Mouse (Mus musculus) liver, embryonic 12.5 days (tissue): ENCODE measurements around the gene Umod. TPM values are rescaled to one million over a fixed set of nuclear protein-coding genes. Genes with fewer than 3 reads are reported as not detected.

Experiments used
- ATAC-seq: fragments of 200-750 bp; cut with Nextera tagmentation; 2 replicates; pipeline ENCODE4 v1.8.0; 2017; ENCODE audit warnings: moderate number of reproducible peaks, mild to moderate bottlenecking, moderate library complexity
- H3K27ac ChIP-seq: fragments of 300-500 bp; sonication (generic); 2 replicates; pipeline ENCODE4 v1.5.1; 2016; ENCODE audit warnings: mild to moderate bottlenecking
- H3K27me3 ChIP-seq: fragments of 300-500 bp; sonication (generic); replicated peaks from 2 replicates; pipeline ENCODE4 v1.6.1; 2016; ENCODE audit warnings: mild to moderate bottlenecking, moderate library complexity
- H3K36me3 ChIP-seq: fragments of 300-500 bp; sonication (generic); 2 replicates; pipeline ENCODE4 v1.6.1; 2016; ENCODE audit warnings: mild to moderate bottlenecking, moderate library complexity
- H3K4me1 ChIP-seq: fragments of 300-500 bp; sonication (generic); 2 replicates; pipeline ENCODE4 v1.6.1; 2016
- H3K4me2 ChIP-seq: fragments of 300-500 bp; sonication (generic); 2 replicates; pipeline ENCODE4 v1.6.1; 2016; ENCODE audit warnings: mild to moderate bottlenecking, moderate library complexity
- H3K4me3 ChIP-seq: fragments of 300-500 bp; sonication (generic); 2 replicates; pipeline ENCODE4 v1.5.1; 2016; ENCODE audit warnings: mild to moderate bottlenecking, moderate library complexity
- H3K9ac ChIP-seq: fragments of 300-500 bp; sonication (generic); 2 replicates; pipeline ENCODE4 v1.6.1; 2016; ENCODE audit warnings: mild to moderate bottlenecking, moderate library complexity
- H3K9me3 ChIP-seq: fragments of 300-500 bp; sonication (generic); replicated peaks from 2 replicates; pipeline ENCODE4 v1.6.1; 2016; ENCODE audit warnings: mild to moderate bottlenecking, moderate library complexity
- WGBS: fragments of 180-500 bp; shearing (Covaris S2); methylation state at CpG from one replicate; pipeline ENCODE4 v1.1.7; 2016; ENCODE audit not compliant: insufficient replicate concordance; 5-methylcytosine and 5-hydroxymethylcytosine counted together
- polyA plus RNA-seq: library from polyadenylated mRNA; unstranded; fragments of >200 nt; fragmentation: Nextera tagmentation; extraction: Ambion mirVana; gene quantifications from 2 replicates; pipeline ENCODE4 v1.2.1, GENCODE M21; 2016

Umod gene
- polyA plus RNA-seq, 1 experiment from 2014 or later: not detected

DNA sequence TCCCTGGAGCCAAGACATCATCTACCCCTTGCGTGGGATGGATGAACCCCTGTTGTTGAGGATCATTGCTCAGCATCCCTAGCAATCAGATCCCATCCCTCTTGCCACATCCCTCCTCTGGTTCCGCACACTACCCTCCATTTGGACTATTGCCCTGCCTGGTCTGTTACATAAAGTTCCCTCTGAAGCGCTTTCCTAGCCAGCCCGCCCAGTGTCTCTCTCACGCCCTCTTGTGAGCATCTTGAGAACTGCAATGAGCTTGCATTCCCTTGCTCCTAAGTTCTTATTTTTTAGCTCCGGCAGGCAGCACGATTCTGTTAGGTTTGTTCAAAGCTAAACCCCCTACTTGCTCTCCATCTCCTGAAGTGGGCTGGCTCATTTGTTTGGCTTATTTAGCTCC lies 34.0 kb upstream of the Umod start:
- no peak for ATAC-seq
- 33% methylated on average over 7 of the region's 7 CpGs for WGBS

DNA sequence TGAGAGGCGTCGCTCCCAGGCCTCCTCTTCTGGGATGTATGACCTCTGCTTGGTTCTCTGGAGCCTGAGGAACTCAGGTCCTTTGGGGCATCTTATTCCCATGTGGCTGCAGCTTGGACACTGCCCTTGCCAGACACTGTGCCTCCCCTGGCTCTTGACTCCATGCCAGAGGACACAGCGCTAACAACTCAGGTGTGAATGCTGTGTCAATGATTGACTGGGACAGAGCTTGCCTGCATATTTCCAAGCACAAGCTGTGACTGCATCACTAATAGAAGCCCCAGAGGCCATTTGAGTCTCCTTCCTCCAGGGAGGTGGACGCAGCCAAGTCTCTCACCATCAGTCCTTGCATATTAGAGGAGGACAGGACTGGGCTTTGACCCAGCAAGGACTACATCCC lies 32.1 kb upstream of the Umod start:
- H3K9ac ChIP-seq: no peak overlapping the region
- H3K4me1 ChIP-seq: no peaks in the 10 kb centered on the region
- H3K36me3 ChIP-seq: no peaks in the 10 kb centered on the region
- H3K4me3 ChIP-seq: no peak overlapping the region
- ATAC-seq: no peak
- no peaks in the 10 kb centered on the region for H3K27me3 ChIP-seq
- H3K9me3 ChIP-seq: no peaks in the 10 kb centered on the region
- no peak overlapping the region for H3K27ac ChIP-seq
- 77% methylated on average over 4 of the region's 4 CpGs for WGBS
- no peak overlapping the region for H3K4me2 ChIP-seq

More for the DNA sequence above, 34.0 kb upstream of the Umod start:
- Histone ChIP-seq H3K4me1 (no peaks in the 10 kb centered on the region), H3K27ac (no peak overlapping the region), H3K36me3 (no peaks in the 10 kb centered on the region), H3K4me2 (no peak overlapping the region), H3K4me3 (no peak overlapping the region), H3K9me3 (no peaks in the 10 kb centered on the region), H3K9ac (no peak overlapping the region), H3K27me3 (no peaks in the 10 kb centered on the region)

DNA sequence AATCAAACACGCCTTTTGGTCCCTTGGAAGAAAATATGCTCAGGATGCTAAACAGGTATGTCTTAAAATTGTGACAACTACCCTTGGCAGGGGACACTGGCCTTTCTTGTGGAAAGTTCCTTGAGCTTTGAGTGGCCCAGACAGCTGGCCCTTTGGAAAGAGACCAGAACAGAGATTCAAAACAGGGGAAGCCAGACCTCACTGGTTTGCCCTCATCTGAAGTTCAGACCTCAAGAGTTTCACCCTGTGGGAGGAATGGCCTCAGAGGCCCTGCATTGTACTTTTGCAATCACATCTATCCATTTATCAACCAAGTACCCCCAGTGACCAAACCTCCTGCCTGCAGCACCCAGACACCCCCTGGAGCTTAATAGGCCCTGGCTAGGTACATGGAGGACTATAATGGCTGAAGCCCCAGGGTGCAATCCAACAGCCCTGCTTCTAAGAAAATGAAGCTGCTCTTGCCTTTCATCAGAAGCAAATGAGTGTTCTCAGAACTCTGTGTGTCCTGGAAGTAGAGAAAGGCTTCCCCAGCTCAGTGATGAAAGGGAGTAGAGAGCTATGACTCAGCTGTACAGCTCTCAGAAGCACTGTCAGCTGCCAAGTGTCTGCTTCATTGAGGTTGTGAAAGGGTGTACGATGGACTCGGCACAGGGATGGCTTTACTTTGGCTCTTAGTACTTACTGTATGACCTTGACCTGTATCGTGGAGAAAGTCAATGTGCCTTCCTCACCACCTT lies 11.1 kb upstream of the Umod start:
- no peaks in the 10 kb centered on the region for H3K36me3 ChIP-seq
- H3K4me1 ChIP-seq: no peaks in the 10 kb centered on the region
- WGBS: 65% methylated on average over 4 of the region's 4 CpGs
- no peak overlapping the region for H3K4me2 ChIP-seq
- H3K27ac ChIP-seq: no peak overlapping the region
- H3K9me3 ChIP-seq: no peaks in the 10 kb centered on the region
- H3K9ac ChIP-seq: no peak overlapping the region
- no peak for ATAC-seq
- no peaks in the 10 kb centered on the region for H3K27me3 ChIP-seq
- no peak overlapping the region for H3K4me3 ChIP-seq

DNA sequence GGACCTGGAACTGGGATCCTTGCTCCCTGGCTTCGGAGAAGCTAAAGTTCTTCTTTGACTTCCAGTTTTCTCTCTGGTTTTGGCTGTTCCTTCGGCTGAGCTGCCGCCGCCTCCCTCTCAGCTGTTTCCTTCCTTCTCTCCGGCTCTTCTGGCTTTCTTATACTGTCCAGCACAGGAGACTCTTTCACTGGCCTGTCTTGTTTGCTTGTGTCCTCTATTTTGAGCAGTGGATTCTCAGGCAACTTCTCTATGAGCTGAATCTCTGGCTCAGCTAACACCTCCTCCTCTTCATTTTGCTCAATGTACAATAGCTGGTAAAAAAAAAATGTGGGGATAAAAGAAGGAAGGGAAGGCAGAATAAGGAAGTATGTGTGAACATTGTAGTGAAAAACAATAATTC lies 7.6 kb upstream of the Umod start:
- H3K27ac ChIP-seq: no peak overlapping the region
- no peak overlapping the region for H3K4me3 ChIP-seq
- WGBS: 56% methylated on average over 5 of the region's 5 CpGs
- H3K36me3 ChIP-seq: no peaks in the 10 kb centered on the region
- no peaks in the 10 kb centered on the region for H3K4me1 ChIP-seq
- no peak for ATAC-seq
- H3K9me3 ChIP-seq: no peaks in the 10 kb centered on the region
- no peak overlapping the region for H3K4me2 ChIP-seq
- H3K27me3 ChIP-seq: no peaks in the 10 kb centered on the region
- no peak overlapping the region for H3K9ac ChIP-seq

DNA sequence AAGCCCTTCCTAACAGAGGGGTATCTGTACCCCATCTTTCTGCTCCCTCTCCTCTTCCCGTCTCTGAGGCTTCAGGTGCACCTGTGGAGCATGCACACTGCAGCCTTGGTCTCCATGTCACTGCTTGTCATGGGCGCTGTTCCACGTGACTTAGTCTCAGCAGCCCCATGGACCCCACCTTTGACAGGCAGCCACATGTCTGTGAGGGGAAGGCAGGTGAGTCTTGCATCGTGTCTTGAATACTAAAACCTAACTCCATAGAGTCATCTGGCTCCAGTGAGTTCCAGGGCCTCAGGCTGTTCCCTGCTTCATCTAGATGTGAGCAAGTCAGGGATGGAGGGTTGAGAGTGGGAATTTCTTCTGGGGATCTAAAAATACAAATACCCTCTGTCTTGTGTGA lies 5.1 kb upstream of the Umod start:
- no peak for ATAC-seq
- Histone ChIP-seq H3K4me1 (no peaks in the 10 kb centered on the region), H3K9ac (no peak overlapping the region), H3K4me3 (no peak overlapping the region), H3K27me3 (no peaks in the 10 kb centered on the region), H3K9me3 (no peaks in the 10 kb centered on the region), H3K4me2 (no peak overlapping the region), H3K36me3 (no peaks in the 10 kb centered on the region), H3K27ac (no peak overlapping the region)
- 67% methylated on average over 4 of the region's 4 CpGs for WGBS

DNA sequence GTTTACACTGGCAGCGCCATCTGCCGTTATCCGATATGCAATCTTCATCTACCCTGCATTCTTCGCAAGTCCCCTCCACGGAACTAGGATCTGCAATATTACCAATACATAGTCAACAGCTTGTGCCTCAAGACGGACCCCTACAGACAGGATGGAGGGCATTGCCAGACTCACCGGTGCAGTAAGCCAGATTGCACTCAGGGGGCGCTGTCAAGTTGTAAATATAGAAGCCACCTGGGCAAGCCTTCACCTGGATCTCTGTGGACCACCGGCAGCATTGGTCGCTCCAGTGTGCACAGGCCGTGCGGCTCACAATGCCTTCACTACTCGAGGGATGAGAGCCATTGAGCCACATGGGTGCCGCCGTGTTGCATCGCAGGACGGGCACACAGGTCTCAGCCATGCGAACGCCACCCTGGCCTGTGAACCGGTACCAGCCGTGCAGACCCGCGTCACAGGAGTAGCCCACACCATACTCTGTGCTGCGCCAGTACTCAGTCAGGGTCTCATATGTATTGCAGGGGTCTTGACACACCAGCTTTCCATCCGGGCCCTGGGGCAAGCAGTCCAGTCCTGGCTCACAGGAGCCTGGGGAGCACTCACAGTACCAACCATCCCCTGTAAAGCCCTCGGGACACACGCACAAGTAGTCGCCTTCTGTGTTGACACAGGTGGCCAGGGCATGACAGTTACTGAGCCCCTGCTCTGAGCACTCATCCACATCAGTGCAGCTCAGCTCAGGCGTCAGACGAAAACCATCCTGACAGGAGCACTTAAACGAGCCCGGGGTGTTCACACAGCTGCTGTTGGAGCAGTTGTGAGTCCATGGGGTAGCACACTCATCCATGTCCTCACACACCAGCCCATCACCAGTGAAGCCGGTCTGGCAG lies 2.3 kb downstream of the Umod start:
- no peak overlapping the region for H3K9ac ChIP-seq
- H3K4me1 ChIP-seq: no peaks in the 10 kb centered on the region
- 64% methylated on average over 33 of the region's 33 CpGs for WGBS
- H3K36me3 ChIP-seq: no peaks in the 10 kb centered on the region
- H3K4me2 ChIP-seq: no peak overlapping the region
- H3K27me3 ChIP-seq: no peaks in the 10 kb centered on the region
- H3K4me3 ChIP-seq: no peak overlapping the region
- H3K9me3 ChIP-seq: no peaks in the 10 kb centered on the region
- H3K27ac ChIP-seq: no peak overlapping the region
- no peak for ATAC-seq

DNA sequence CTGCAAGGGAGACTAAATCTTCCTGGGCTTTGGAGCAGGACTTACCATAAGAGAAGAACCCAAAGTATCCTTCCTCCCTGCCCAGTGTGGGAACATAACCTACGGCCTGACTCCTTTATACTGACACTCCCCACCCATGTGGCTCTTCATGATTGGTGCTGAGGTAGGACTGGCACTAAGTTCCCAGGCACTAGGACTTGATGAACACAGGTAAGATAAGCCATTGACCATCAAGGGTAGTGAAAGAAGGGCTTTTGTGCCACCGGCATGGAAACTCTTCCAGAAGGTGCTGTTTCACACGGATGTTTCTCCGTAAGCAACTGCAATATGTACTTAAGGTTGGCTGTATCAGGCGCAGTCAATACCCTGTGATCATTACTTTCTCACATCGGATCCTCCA lies 19.9 kb downstream of the Umod start, which contains the start of gene Gp2:
TSS of gene Gp2 (minus strand) at position 101 of the 400 bp plus-strand sequence.
- no peak within 1 kb of the TSS for H3K4me3 ChIP-seq
- H3K4me1 ChIP-seq: no peaks in the 10 kb centered on the region
- ATAC-seq: no peak
- no peaks in the 10 kb centered on the region for H3K27me3 ChIP-seq
- no peaks in the 10 kb centered on the region for H3K9me3 ChIP-seq
- no peak within 1 kb of the TSS for H3K9ac ChIP-seq
- H3K36me3 ChIP-seq: no peaks in the 10 kb centered on the region
- H3K4me2 ChIP-seq: no peak within 1 kb of the TSS
- no peak within 1 kb of the TSS for H3K27ac ChIP-seq
- 69% methylated on average over 6 of the region's 6 CpGs for WGBS

DNA sequence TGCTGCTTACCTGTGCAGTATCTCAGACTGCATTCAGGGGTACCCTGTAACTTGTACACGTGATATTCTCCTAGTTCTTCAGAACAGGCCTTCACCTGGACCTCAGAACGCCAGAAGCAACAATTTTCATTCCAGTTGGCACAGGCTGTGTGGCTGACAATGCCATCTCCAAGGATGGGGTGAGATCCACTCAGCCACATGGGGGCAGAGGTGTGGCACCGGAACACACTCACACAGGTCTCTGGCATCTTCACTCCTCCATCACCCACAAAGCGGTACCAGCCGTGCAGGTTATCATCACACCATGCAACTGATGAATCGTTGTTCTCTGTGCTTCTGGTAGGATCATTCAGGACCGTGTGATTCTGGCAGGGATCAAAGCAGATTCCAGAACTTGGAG lies 24.9 kb downstream of the Umod start:
- no peaks in the 10 kb centered on the region for H3K36me3 ChIP-seq
- no peak overlapping the region for H3K9ac ChIP-seq
- H3K27me3 ChIP-seq: no peaks in the 10 kb centered on the region
- H3K4me3 ChIP-seq: no peak overlapping the region
- H3K4me2 ChIP-seq: no peak overlapping the region
- H3K4me1 ChIP-seq: no peaks in the 10 kb centered on the region
- ATAC-seq: no peak
- H3K27ac ChIP-seq: no peak overlapping the region
- H3K9me3 ChIP-seq: no peaks in the 10 kb centered on the region
- 70% methylated on average over 7 of the region's 7 CpGs for WGBS

DNA sequence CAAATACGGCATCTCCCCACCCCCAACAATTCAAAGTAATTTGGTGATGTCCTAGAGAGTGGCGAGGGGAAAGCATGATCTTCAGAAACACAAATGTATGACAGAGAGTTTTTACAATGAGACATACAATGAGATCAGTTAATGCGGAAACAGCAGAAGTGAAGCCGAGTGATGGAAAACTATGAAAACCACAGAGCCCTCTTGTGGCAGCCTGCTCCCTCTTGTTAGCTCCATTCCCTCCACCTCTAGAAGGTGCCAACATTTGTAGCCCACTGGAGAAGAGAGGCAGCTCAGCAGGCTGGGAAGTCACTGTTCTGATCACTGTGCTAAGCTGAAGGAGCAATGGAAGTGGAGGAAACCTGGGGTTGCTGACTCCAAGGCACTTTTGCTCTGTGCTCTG lies 35.2 kb downstream of the Umod start:
- H3K4me1 ChIP-seq: no peaks in the 10 kb centered on the region
- no peak overlapping the region for H3K9ac ChIP-seq
- no peak overlapping the region for H3K4me3 ChIP-seq
- H3K27ac ChIP-seq: no peak overlapping the region
- WGBS: 52% methylated on average over 4 of the region's 4 CpGs
- H3K9me3 ChIP-seq: no peaks in the 10 kb centered on the region
- H3K4me2 ChIP-seq: no peak overlapping the region
- H3K36me3 ChIP-seq: no peaks in the 10 kb centered on the region
- no peak for ATAC-seq
- H3K27me3 ChIP-seq: no peaks in the 10 kb centered on the region

DNA sequence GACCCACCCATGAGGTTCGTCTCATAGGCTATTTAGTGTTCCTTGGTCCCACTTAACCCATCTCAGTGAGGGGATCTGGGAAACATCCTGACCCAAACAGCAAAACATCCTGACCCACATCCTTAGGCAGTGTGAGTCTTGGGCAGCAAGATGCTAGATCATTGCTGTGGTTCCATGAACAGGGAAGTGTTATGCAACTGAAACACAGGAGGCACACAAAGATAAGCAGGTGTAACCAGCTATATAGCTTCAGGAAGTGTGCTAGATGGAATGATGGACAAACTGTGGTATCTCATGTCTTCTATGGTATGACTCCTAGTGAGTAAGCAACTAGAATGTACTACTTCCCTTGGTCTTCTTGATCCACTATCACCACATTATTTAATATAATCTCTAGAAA lies 37.1 kb downstream of the Umod start:
- Histone ChIP-seq H3K4me1 (no peaks in the 10 kb centered on the region), H3K27ac (no peak overlapping the region), H3K36me3 (no peaks in the 10 kb centered on the region), H3K9ac (no peak overlapping the region), H3K27me3 (no peaks in the 10 kb centered on the region), H3K4me2 (no peak overlapping the region), H3K4me3 (no peak overlapping the region), H3K9me3 (no peaks in the 10 kb centered on the region)
- WGBS: 54% methylated on average over 1 of the region's 1 CpGs
- no peak for ATAC-seq

DNA sequence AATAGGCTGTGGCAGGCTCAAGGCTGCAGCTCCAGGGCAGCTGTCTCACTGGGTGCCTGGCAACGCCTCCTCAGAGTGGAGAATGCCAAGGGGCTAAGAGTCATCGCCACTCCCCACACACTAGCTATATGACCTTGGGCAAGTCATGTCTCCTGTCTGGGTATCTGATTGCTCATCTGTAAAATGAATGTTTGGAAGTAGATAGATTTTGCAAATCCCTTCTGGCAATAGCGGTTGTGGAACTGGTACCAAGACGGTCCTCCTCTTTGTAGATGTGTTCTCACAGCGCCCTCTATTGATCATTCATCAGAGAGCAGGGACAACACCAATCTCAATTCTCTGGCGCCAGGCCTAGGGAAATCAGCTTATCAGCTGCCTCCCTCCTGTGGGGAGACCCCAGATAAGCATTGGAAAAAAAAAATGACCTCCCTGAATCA lies 51.9 kb downstream of the Umod start:
- Histone ChIP-seq H3K36me3 (no peaks in the 10 kb centered on the region), H3K27me3 (no peaks in the 10 kb centered on the region), H3K4me1 (no peaks in the 10 kb centered on the region), H3K4me3 (no peak overlapping the region), H3K4me2 (no peak overlapping the region), H3K9me3 (no peaks in the 10 kb centered on the region), H3K27ac (no peak overlapping the region), H3K9ac (no peak overlapping the region)
- no peak for ATAC-seq
- whole genome bisulfite sequencing: 21% methylated on average over 6 of the region's 6 CpGs

DNA sequence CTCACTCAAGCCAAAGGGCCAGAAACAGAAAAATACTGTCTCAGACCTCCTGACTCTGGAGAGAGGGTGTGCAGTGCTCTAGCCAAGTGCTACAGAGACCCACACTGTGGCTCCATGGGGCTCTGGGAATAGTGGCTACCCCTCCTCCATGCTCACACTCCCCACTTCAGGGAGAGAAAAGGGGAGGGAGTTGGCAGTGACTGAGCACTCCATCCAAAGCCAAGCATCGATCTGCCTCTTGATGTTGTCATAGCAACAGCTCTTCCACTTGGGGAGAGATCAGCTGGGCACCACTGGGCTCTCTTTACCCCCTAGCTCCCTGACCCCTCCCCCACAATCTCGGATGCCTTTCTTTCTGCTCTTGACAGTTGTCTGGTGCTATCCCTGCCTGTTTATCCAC lies 58.4 kb downstream of the Umod start:
- no peaks in the 10 kb centered on the region for H3K36me3 ChIP-seq
- no peak overlapping the region for H3K4me3 ChIP-seq
- H3K9ac ChIP-seq: no peak overlapping the region
- H3K27ac ChIP-seq: no peak overlapping the region
- H3K27me3 ChIP-seq: no peaks in the 10 kb centered on the region
- no peak for ATAC-seq
- H3K4me2 ChIP-seq: no peak overlapping the region
- H3K9me3 ChIP-seq: no peaks in the 10 kb centered on the region
- WGBS: 13% methylated on average over 2 of the region's 2 CpGs
- no peaks in the 10 kb centered on the region for H3K4me1 ChIP-seq
